Mouse (Mus musculus) limb, embryonic 12.5 days (tissue): ENCODE data around the gene Serpinb6b. TPM values are rescaled to one million over a fixed set of nuclear protein-coding genes. Genes with fewer than 3 reads are reported as not detected.
"Not testable (repeated sequence)": the region's sequence is repeated elsewhere in the genome, so short reads cannot be mapped to it uniquely, and the experiment has no call there.

ENCODE experiments used
- ATAC-seq: fragments of 200-750 bp; cut with Nextera tagmentation; 2 replicates; pipeline ENCODE4 v1.8.0; 2017; ENCODE audit warnings: low read depth, moderate TSS enrichment; ENCODE audit not compliant: insufficient number of reproducible peaks, insufficient read depth, low FRiP score, low TSS enrichment
- H3K27ac ChIP-seq: fragments of 300-500 bp; sonication (generic); 2 replicates; pipeline ENCODE4 v1.5.1; 2016; ENCODE audit warnings: mild to moderate bottlenecking, moderate library complexity
- H3K27me3 ChIP-seq: fragments of 300-500 bp; sonication (generic); 2 replicates; pipeline ENCODE4 v1.6.1; 2016; ENCODE audit warnings: mild to moderate bottlenecking, moderate library complexity
- H3K36me3 ChIP-seq: fragments of 300-500 bp; sonication (generic); 2 replicates; pipeline ENCODE4 v1.6.1; 2016; ENCODE audit warnings: mild to moderate bottlenecking, moderate library complexity
- H3K4me1 ChIP-seq: fragments of 300-500 bp; sonication (generic); replicated peaks from 2 replicates; pipeline ENCODE4 v1.6.1; 2016
- H3K4me2 ChIP-seq: fragments of 300-500 bp; sonication (generic); 2 replicates; pipeline ENCODE4 v1.6.1; 2016; ENCODE audit warnings: mild to moderate bottlenecking, moderate library complexity
- H3K4me3 ChIP-seq: fragments of 300-500 bp; sonication (generic); replicated peaks from 2 replicates; pipeline ENCODE4 v1.5.1; 2016; ENCODE audit warnings: mild to moderate bottlenecking
- H3K9ac ChIP-seq: fragments of 300-500 bp; sonication (generic); replicated peaks from 2 replicates; pipeline ENCODE4 v1.6.1; 2016; ENCODE audit warnings: mild to moderate bottlenecking, moderate library complexity
- H3K9me3 ChIP-seq: fragments of 300-500 bp; sonication (generic); 2 replicates; pipeline ENCODE4 v1.6.1; 2016; ENCODE audit warnings: mild to moderate bottlenecking, moderate library complexity
- WGBS: fragments of 180-500 bp; shearing (Covaris S2); methylation state at CpG from one replicate; pipeline ENCODE4 v1.1.7; 2016; 5-methylcytosine and 5-hydroxymethylcytosine counted together
- polyA plus RNA-seq: library from polyadenylated mRNA; unstranded; fragments of >200 nt; fragmentation: Nextera tagmentation; extraction: Ambion mirVana; gene quantifications from 2 replicates; pipeline ENCODE4 v1.2.1, GENCODE M21; 2016

Gene Serpinb6b
- polyA plus RNA-seq, result 0.43 and 1.0 TPM in 2 replicates

DNA sequence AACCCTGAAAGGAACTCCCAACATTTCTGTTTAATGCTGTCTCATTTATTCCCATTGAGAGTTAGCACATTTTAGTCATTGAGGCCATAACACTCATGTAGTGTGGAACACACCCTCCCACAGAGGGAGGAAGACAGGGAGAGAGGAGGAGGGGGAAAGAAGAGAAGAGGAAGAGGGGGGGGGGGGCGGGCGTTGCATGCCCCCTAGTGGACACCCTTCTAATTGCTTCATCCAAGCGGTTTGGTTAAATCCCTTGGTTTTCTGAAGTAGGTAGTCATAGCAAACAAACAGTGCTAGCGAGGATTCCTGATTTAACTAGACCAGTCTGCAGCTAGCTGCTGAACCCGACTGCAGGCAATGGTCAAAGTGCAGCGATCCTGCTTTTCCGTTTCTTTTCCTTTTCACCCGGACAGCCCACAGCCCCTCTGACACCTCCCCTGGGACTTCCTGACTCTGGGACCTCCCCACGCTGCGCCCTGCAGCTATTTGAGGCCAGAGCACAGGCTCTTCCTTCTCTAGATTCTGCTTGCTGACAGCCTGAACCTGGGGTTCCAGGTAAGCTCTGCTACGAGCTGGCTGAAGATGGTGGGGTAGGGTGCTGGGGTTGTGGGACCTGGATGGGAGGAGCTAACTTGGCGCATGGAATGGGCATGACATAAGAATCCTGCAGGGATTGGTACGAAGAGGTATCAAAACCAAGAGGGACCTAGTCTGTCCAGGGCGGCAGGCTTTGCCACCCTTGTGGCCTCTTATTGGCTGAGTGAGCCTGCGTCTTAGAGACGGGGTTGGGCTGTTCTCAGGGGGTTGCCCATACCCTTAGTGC, at the start of gene Serpinb6b:
Gene Serpinb6b, plus strand, starts transcription at position 221 of the 823 bp plus-strand sequence.
- H3K36me3 ChIP-seq, result no peaks in the 10 kb centered on the region
- peak within 1 kb of the TSS; percentile 42; the same call in 1 of the 2 replicates for H3K9ac ChIP-seq
- H3K4me2 ChIP-seq, result peak within 1 kb of the TSS; percentile 47
- no peaks in the 10 kb centered on the region for H3K27me3 ChIP-seq
- WGBS, result 40% methylated on average over 16 of the region's 16 CpGs
- ATAC-seq, result peak; percentile 68; the same call in 1 of the 2 replicates
- peak within 1 kb of the TSS; percentile 27 for H3K4me3 ChIP-seq
- H3K27ac ChIP-seq, result no peak within 1 kb of the TSS
- H3K4me1 ChIP-seq, result peaks cover 6% of the 10 kb centered on the region; the same call in 1 of the 2 replicates
- no peaks in the 10 kb centered on the region for H3K9me3 ChIP-seq

DNA sequence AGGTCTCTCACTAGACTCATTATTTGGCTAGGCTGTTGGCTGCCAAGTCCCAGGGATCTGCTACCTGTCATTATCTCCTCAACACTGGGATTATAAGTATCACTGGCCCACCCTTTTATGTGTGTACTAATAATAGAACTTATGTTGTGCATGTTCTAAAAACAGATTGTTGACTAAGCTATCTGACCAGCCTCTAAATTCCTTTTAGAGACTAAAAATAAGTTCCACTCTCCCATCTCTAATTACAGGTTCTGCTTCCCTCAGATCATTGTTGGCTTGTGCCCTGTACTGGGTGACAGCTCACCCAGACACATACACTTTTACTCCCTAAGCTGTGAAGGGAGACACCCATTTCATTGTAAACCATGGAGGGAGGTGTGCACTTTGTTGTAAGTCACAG, 42.4 kb upstream of the Serpinb6b start:
- no peaks in the 10 kb centered on the region for H3K4me1 ChIP-seq
- no peak overlapping the region for H3K4me2 ChIP-seq
- H3K9ac ChIP-seq, result no peak overlapping the region
- ATAC-seq, result no peak
- H3K36me3 ChIP-seq, result no peaks in the 10 kb centered on the region
- no peaks in the 10 kb centered on the region for H3K27me3 ChIP-seq
- H3K9me3 ChIP-seq, result no peaks in the 10 kb centered on the region
- H3K4me3 ChIP-seq, result no peak overlapping the region
- no peak overlapping the region for H3K27ac ChIP-seq

DNA sequence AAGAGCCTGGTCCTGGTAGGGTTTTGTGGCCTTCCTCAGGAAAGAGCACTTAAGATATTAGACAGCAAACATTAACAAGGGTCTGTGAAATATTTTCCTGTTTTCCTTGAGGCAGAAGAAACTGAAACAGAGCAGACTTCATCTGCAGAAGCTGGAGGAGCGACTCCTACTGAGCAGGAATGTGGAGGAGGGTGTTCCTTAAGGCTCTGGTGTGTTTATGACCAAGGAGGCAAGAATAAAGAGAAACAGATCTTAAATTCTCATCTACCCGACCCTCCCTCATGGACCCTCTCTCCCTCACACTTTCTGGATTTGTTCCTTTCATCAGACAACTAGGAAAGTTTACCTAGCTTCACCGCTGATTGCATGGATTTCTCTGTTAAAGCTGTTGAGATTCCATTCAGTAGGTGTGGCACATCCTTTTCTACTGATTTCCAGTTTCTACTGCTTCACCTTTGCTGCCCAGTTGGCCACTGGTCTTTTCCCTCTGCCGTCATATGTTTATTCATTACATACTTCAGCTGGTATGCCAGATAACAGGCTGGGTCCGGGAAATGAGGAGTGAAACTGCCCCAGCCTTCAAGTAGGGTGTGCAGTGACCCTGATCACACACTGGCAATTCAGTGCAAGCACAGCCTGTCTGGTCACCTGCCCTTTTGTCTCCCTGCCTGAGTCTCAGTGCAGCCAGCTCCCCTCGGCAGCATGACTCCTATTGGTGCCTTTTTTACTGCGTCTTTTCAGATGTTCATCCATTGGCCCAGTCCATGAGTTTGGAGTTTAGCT, 40.2 kb upstream of the Serpinb6b start:
- no peaks in the 10 kb centered on the region for H3K36me3 ChIP-seq
- ATAC-seq, result no peak
- H3K27ac ChIP-seq, result no peak overlapping the region
- no peak overlapping the region for H3K9ac ChIP-seq
- H3K27me3 ChIP-seq, result no peaks in the 10 kb centered on the region
- no peak overlapping the region for H3K4me3 ChIP-seq
- no peaks in the 10 kb centered on the region for H3K4me1 ChIP-seq
- H3K9me3 ChIP-seq, result no peaks in the 10 kb centered on the region
- 62% methylated on average over 7 of the region's 7 CpGs for WGBS
- no peak overlapping the region for H3K4me2 ChIP-seq

DNA sequence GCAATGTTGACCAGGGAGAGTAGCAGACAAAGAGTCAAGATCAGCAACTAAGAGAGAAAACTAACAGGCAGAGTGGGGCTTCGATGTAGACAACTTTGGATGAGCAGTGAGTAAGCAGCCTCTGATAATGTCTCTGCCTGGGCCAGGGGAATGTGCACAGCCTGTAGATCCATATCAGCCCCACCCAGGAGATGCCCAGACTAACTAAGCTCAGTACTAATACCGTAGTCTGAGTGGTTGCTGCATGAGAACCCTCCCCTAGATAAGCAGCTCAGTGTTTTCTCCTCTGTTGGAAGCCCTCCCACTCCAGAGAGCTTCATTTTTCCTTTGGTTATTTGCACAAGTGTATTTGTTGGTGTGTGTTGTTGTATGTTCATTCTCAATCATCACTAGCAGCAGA, 38.3 kb upstream of the Serpinb6b start:
- Histone ChIP-seq H3K4me3 (no peak overlapping the region), H3K27ac (no peak overlapping the region), H3K4me1 (no peaks in the 10 kb centered on the region), H3K27me3 (no peaks in the 10 kb centered on the region), H3K4me2 (no peak overlapping the region), H3K36me3 (no peaks in the 10 kb centered on the region), H3K9me3 (no peaks in the 10 kb centered on the region), H3K9ac (no peak overlapping the region)
- ATAC-seq, result no peak
- 92% methylated on average over 2 of the region's 2 CpGs for WGBS

DNA sequence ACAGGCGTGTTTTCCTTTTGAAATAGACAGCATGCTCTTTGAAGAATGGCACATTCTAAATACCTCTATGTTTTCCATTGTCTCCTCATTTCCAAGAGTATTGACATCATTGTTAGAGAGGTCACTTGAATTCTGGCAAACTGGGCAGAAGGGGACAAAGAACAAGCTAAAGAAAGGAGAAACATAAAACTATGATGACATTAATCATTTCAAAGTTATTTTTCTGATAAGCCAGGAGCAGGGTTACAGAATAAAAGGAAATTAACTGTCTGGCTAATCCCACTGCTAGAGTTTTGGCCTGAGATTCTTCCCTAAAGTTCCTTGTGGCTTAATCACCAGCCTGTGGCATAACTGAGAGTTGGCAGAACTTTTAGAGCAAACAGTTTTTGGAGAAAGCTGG, 37.8 kb upstream of the Serpinb6b start:
- Histone ChIP-seq H3K27ac (no peak overlapping the region), H3K9me3 (no peaks in the 10 kb centered on the region), H3K4me3 (no peak overlapping the region), H3K9ac (no peak overlapping the region), H3K36me3 (no peaks in the 10 kb centered on the region), H3K4me2 (no peak overlapping the region), H3K4me1 (no peaks in the 10 kb centered on the region), H3K27me3 (no peaks in the 10 kb centered on the region)
- 67% methylated on average over 1 of the region's 1 CpGs for WGBS
- no peak for ATAC-seq

DNA sequence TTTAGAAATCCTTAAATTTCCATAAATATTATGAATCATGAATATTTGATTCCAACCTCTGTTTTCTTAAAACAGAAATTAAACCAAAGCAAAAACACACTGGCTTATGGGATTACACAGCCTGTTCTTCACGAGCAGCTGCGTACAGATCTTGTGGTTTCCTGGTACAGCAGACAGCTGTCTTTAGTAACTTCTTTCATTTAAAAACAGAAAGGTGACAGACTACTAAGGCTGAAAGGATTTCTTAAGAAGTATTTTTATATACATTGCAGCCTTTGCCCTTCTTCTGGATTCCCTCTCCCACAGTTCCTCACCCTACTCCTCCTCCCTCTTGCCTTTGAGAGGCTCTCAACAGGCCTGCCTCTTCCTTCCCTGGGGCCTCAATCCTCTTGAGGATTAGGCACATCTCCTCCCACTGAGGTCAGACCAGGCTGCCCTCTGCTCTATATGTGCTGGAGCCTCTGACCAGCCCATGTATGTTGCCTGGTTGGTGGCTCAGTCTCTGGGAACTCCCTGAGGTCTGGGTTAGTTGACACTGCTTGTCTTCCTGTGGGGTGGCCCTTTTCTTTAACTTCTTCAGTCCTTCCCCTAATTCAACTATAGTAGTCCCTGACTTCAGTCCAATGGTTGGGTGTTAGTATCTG, 35.8 kb upstream of the Serpinb6b start:
- 87% methylated on average over 2 of the region's 2 CpGs for WGBS
- Histone ChIP-seq H3K36me3 (no peaks in the 10 kb centered on the region), H3K4me3 (no peak overlapping the region), H3K27ac (no peak overlapping the region), H3K4me2 (no peak overlapping the region), H3K9ac (no peak overlapping the region), H3K9me3 (no peaks in the 10 kb centered on the region), H3K4me1 (no peaks in the 10 kb centered on the region), H3K27me3 (no peaks in the 10 kb centered on the region)
- ATAC-seq, result no peak

DNA sequence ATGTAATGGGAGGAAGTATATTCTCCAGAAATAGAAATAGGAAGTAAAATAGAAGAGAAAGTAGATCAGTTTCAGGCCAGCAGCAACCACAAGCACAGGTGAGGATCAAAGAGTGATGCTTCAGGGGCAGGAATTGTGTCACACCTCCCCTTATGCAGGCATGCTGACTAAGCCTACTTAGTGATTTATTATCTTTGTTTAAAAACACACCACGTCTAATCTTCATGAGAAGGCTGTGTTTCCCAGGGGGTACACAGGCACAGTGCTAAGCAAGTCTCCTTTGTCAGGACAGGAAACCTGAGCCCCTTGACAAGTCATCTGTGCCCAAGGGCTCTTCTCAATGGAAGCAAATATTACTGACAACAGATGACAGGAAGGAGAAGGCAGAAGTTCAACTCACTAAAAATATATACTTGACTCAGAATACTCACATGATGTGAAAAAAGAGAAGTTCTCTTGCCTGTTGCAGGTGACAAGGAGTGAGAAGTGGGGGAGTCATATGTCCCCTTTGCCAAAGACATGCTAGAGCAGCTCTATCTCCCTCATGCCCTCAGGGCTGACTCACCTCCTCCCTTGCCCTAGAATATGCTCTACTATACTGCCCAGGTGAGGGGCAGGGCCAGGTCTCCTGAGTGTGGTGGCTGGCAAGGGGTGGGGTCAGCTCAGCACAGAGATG, 30.2 kb upstream of the Serpinb6b start:
- Histone ChIP-seq H3K27me3 (no peaks in the 10 kb centered on the region), H3K9ac (no peak overlapping the region), H3K4me1 (no peaks in the 10 kb centered on the region), H3K4me2 (no peak overlapping the region), H3K4me3 (no peak overlapping the region), H3K36me3 (no peaks in the 10 kb centered on the region), H3K27ac (no peak overlapping the region), H3K9me3 (no peaks in the 10 kb centered on the region)
- 14% methylated on average over 1 of the region's 1 CpGs for WGBS
- ATAC-seq, result no peak

DNA sequence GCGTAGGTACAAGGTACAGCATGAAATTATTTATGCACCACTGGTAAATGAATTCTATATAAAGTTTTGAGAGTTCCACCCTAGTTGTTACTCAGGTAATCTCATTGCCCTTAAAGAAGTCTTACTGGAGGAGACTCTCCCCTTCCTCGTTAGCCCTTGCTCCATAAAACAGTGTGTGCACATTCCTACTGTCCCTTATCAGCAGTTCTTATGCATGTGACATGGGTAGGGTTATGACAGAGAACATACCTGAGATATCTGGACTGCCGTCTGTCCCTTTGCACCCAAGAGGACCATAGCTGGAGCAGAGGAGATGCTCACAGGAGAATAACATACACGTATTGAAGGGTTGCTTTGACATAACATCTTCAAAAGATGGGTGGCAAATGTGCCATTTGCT, 26.7 kb upstream of the Serpinb6b start:
- H3K27me3 ChIP-seq, H3K9me3 ChIP-seq, H3K4me2 ChIP-seq, H3K4me1 ChIP-seq, H3K27ac ChIP-seq, H3K9ac ChIP-seq, ATAC-seq, H3K36me3 ChIP-seq, H3K4me3 ChIP-seq: not testable (repeated sequence)
- 85% methylated on average over 4 of the region's 4 CpGs for WGBS

DNA sequence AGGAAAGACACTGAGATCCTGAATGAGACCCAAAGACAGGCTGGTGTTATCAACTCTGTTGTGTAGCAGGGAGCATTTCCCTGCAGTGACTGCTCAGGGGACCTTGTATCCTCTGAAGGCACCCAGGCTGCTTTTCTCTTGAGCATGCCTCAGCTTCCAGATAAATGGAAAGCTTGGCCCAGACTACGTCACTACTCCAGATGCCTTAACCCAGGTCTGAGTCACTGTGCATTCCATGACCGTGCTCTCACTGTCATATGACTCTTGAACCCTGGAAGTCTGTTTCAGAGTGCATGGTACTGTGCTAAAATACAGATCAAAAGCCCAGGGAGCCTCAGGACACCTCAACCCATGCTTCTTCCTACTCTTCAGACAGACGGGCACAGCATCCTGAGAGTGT, 25.8 kb upstream of the Serpinb6b start:
- H3K27ac ChIP-seq, H3K4me1 ChIP-seq, H3K9ac ChIP-seq, H3K36me3 ChIP-seq, H3K4me2 ChIP-seq, H3K4me3 ChIP-seq, H3K9me3 ChIP-seq, ATAC-seq, H3K27me3 ChIP-seq: not testable (repeated sequence)
- 81% methylated on average over 3 of the region's 3 CpGs for WGBS

DNA sequence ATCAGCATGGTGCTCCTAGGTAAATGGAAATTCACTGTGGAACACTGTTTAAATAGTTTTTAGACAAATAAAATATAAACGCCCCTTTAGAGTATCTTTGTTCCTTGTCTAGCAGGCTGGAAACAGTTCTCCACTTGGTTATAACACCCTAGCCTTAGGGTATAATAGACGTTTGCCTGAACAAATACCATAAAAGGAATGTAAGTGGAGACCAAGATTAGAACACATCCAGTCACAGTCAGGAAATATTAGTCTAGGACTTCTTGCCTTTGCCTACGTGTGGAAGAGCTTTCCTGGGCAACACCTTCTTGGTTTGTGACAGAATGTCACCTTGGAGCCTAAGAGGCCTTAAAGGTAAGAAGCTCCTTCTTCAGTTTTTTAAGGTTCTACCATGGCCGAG, 8.5 kb upstream of the Serpinb6b start:
- no peaks in the 10 kb centered on the region for H3K9me3 ChIP-seq
- no peaks in the 10 kb centered on the region for H3K36me3 ChIP-seq
- no peaks in the 10 kb centered on the region for H3K27me3 ChIP-seq
- no peak overlapping the region for H3K27ac ChIP-seq
- H3K4me3 ChIP-seq, result no peak overlapping the region
- no peak overlapping the region for H3K9ac ChIP-seq
- H3K4me2 ChIP-seq, result no peak overlapping the region
- ATAC-seq, result no peak
- no peaks in the 10 kb centered on the region for H3K4me1 ChIP-seq
- 61% methylated on average over 4 of the region's 4 CpGs for WGBS

DNA sequence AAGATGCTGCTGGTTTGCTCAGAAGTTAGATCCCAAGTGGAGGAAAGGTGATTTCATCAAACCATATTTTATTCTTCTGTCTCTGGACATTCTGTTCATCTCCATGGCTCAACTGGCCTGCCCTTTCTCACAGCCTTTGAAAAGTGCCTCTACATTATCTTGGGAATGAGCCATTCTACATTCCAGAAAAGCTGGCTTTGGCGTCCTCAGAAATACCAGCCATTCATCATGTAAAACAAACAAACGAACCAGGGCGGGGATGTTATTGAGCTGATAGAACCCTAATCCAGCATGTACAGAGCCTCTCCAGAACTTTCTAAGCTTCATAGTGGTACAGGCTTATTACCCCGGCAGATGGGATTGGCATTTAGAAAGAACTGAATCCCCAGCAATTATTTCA, 7.1 kb upstream of the Serpinb6b start:
- Histone ChIP-seq H3K9ac (no peak overlapping the region), H3K36me3 (no peaks in the 10 kb centered on the region), H3K9me3 (no peaks in the 10 kb centered on the region), H3K4me2 (no peak overlapping the region), H3K27ac (no peak overlapping the region), H3K27me3 (no peaks in the 10 kb centered on the region), H3K4me3 (no peak overlapping the region), H3K4me1 (no peaks in the 10 kb centered on the region)
- 81% methylated on average over 4 of the region's 4 CpGs for WGBS
- no peak for ATAC-seq
